Mouse (Mus musculus) neural tube, postnatal 0 days (tissue): ENCODE results near the gene Lcn4. TPM values are rescaled to one million over a fixed set of nuclear protein-coding genes. Genes with fewer than 3 reads are reported as not detected.

ENCODE experiments used
- polyA plus RNA-seq: library from polyadenylated mRNA; unstranded; fragments of >200 nt; fragmentation: Nextera tagmentation; extraction: Ambion mirVana; gene quantifications from 2 replicates; pipeline ENCODE4 v1.2.1, GENCODE M21; 2015

Gene Lcn4
- polyA plus RNA-seq = not detected in 2 replicates

DNA sequence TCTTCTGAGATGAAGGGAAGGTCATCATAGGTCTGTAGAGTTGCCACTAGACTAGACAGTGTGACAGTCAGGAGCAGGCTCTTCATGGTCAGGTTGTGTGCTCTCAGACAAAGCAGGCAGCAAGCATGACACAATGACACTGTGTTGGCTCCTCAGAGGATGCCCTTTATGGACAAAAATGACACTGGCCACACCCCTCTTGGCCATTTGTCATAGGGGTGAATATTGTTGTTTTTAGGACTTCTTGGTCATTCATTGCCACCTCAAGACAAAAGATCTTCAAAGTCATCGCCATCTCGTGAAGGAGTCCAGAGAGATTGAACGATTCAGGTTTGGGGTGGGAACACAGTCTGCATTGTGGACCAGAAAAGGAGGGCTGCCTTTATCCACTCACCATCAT is at the start of gene Lcn4:
Lcn4 (minus strand) TSS at position 101 of the 400 bp plus-strand sequence.

DNA sequence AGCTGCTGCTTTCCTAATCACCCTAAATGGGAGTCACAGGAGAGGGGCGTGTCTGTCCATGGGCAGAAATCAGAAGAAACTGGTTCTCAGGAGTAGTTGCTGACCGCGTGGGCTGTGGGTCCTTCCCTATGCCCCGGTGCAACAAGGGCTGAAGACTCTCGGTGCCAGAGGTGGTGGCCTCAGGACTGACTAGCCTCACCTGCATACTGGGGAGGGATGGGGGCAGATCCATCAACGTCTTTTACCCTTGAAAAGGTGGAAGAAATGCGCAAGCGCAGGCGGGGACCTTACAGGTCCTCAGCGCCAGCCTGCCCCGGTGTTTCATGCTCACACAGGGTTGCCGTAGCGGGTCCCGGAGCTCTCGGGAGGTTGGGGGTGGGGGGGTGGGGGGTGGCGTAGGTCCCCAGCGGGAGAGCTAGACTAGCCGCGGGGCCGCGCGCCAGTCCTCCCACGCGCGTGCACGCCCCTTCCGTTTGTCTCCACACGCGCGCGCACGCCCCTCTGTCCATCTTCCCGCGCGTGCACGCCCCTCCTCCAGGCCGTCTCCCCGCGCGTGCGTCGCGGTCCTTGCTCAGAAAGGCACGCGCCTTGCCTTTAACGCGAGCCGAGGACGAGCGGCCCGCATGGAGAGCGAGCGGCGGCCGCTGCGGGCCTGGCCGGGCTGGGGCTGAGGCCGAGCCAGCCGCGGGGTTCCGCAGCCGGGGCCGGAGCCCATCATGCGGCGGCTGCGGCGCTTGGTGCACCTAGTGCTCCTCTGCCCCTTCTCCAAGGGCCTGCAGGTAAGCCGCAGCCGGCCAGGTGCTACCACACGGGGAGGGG is 43.0 kb downstream of the Lcn4 start, which contains the start of gene Fam69b:
Fam69b (plus strand) TSS at position 537 of the 819 bp plus-strand sequence.

Other genes with a start within 250 kb of the Lcn4 start
- gene Sec16a, start 226.1 kb downstream of the Lcn4 start, polyA plus RNA-seq = 11.5 and 12.7 TPM in 2 replicates
- 9.1 and 10.9 TPM in 2 replicates for gene Notch1, start 154.6 kb downstream of the Lcn4 start, polyA plus RNA-seq
- 68.9 and 76.0 TPM in 2 replicates for gene Egfl7, start 91.3 kb downstream of the Lcn4 start, polyA plus RNA-seq
- not detected in 2 replicates for gene Gm20532, start 84.6 kb downstream of the Lcn4 start, polyA plus RNA-seq
- gene Agpat2, start 66.9 kb downstream of the Lcn4 start, polyA plus RNA-seq = 8.2 and 8.4 TPM in 2 replicates
- 148 and 150 TPM in 2 replicates for gene Fam69b, start 42.8 kb downstream of the Lcn4 start, polyA plus RNA-seq
- not detected in 2 replicates for gene Abo, start 193.7 kb upstream of the Lcn4 start, polyA plus RNA-seq
- gene Surf6, start 231.6 kb upstream of the Lcn4 start, polyA plus RNA-seq = 21.4 and 24.1 TPM in 2 replicates
- 87.1 and 97.3 TPM in 2 replicates for gene Med22, start 239.4 kb upstream of the Lcn4 start, polyA plus RNA-seq
- 397 and 408 TPM in 2 replicates for gene Rpl7a, start 239.5 kb upstream of the Lcn4 start, polyA plus RNA-seq
- 52.4 and 56.1 TPM in 2 replicates for gene Surf2, start 245.1 kb upstream of the Lcn4 start, polyA plus RNA-seq
- gene Surf1, start 245.2 kb upstream of the Lcn4 start, polyA plus RNA-seq = 119 and 120 TPM in 2 replicates